Mouse (Mus musculus) CH12.LX (cell line): ENCODE results near the gene Pla2g5. TPM values are rescaled to one million over a fixed set of nuclear protein-coding genes. Genes with fewer than 3 reads are reported as not detected.

Experiments used
- DNase-seq: peaks from one replicate; pipeline ENCODE4 v3.0.0-alpha.2; 2013; ENCODE audit errors: extremely low read depth
- H3K27ac ChIP-seq: 2 replicates; pipeline ENCODE4 v1.5.1; 2012; ENCODE audit warnings: low read depth, mild to moderate bottlenecking, control low read depth, moderate library complexity; ENCODE audit not compliant: insufficient read depth
- H3K27me3 ChIP-seq: replicated peaks from 2 replicates; pipeline ENCODE3; 2012; ENCODE audit warnings: inconsistent platforms
- H3K36me3 ChIP-seq, 2 experiments: replicated peaks in 1 of 2; 2 replicates each; pipeline versions ENCODE3 to v1.6.1; 2012; ENCODE audit warnings: inconsistent platforms in 1 of 2, low read length in 1 of 2, mild to moderate bottlenecking in 1 of 2, mixed read lengths in 1 of 2, moderate library complexity in 1 of 2; ENCODE audit not compliant: control insufficient read depth in 1 of 2, insufficient read depth in 1 of 2
- H3K4me1 ChIP-seq, 2 experiments: 2 replicates each; pipeline ENCODE4 v1.6.1; 2012; ENCODE audit warnings: inconsistent platforms in 1 of 2, moderate library complexity in 1 of 2; ENCODE audit not compliant: insufficient read depth in 2 of 2, control insufficient read depth in 1 of 2
- H3K4me2 ChIP-seq: 2 replicates; pipeline ENCODE4 v1.6.1; 2012; ENCODE audit warnings: low read depth, mild to moderate bottlenecking, control low read depth; ENCODE audit not compliant: poor library complexity, insufficient read depth, severe bottlenecking
- H3K4me3 ChIP-seq, 3 experiments: fragments of 150-350 bp in 1 of 3; sonication (generic) in 1 of 3; replicated peaks in 1 of 3; 2 replicates each; pipeline versions ENCODE3 to v1.5.1; 2011 to 2012; ENCODE audit warnings: low read depth in 2 of 3, low read length in 2 of 3, mild to moderate bottlenecking in 2 of 3, moderate library complexity in 2 of 3, control low read depth in 1 of 3, improper control_type of control experiment in 1 of 3, inconsistent platforms in 1 of 3, mixed read lengths in 1 of 3; ENCODE audit not compliant: poor library complexity in 1 of 3
- H3K79me2 ChIP-seq: replicated peaks from 2 replicates; pipeline ENCODE4 v1.6.1; 2012; ENCODE audit warnings: mild to moderate bottlenecking, moderate library complexity; ENCODE audit not compliant: control insufficient read depth, poor library complexity, insufficient read depth, severe bottlenecking; ENCODE audit errors: extremely low read depth
- H3K9ac ChIP-seq: 2 replicates; pipeline ENCODE4 v1.6.1; 2012; ENCODE audit warnings: low read depth, mild to moderate bottlenecking, control low read depth, moderate library complexity; ENCODE audit not compliant: insufficient read depth
- H3K9me3 ChIP-seq: replicated peaks from 2 replicates; pipeline ENCODE3; 2012; ENCODE audit warnings: low read length, inconsistent platforms, mixed read lengths
- BHLHE40 ChIP-seq: IDR thresholded peaks from 2 replicates; pipeline ENCODE4 v1.6.1; 2011; ENCODE audit warnings: mild to moderate bottlenecking, low read depth, low read length, improper control_type of control experiment
- CTCF ChIP-seq, 2 experiments: IDR thresholded peaks in 1 of 2; conservative IDR thresholded peaks in 1 of 2; 2 replicates each; pipeline ENCODE4 v1.5.1; 2011 to 2012; ENCODE audit warnings: low read depth in 2 of 2, low read length in 2 of 2, improper control_type of control experiment in 1 of 2, inconsistent platforms in 1 of 2, mild to moderate bottlenecking in 1 of 2, moderate library complexity in 1 of 2
- ELF1 ChIP-seq: IDR thresholded peaks from 2 replicates; pipeline ENCODE4 v1.6.1; 2014; ENCODE audit warnings: low read depth, mild to moderate bottlenecking, inconsistent platforms, low read length, improper control_type of control experiment
- EP300 ChIP-seq: IDR thresholded peaks from 2 replicates; pipeline ENCODE4 v1.6.1; 2011; ENCODE audit warnings: low read length, improper control_type of control experiment
- ETS1 ChIP-seq: conservative IDR thresholded peaks from 2 replicates; pipeline ENCODE4 v1.6.1; 2012; ENCODE audit warnings: low read depth, mild to moderate bottlenecking, inconsistent platforms, low read length, improper control_type of control experiment, moderate library complexity
- HCFC1 ChIP-seq: IDR thresholded peaks from 2 replicates; pipeline ENCODE4 v1.6.1; 2012; ENCODE audit warnings: low read depth, mild to moderate bottlenecking, inconsistent platforms, low read length, improper control_type of control experiment
- IRF4 ChIP-seq: IDR thresholded peaks from 2 replicates; pipeline ENCODE4 v1.6.1; 2014; ENCODE audit warnings: low read depth, mild to moderate bottlenecking, inconsistent platforms, low read length, improper control_type of control experiment
- KAT2A ChIP-seq: IDR thresholded peaks from 2 replicates; pipeline ENCODE4 v1.6.1; 2012; ENCODE audit warnings: low read length, improper control_type of control experiment, inconsistent platforms; ENCODE audit not compliant: insufficient replicate concordance
- MAFK ChIP-seq: IDR thresholded peaks from 2 replicates; pipeline ENCODE4 v1.6.1; 2011; ENCODE audit warnings: low read length, improper control_type of control experiment; ENCODE audit not compliant: insufficient replicate concordance
- MAZ ChIP-seq: IDR thresholded peaks from 2 replicates; pipeline ENCODE4 v1.6.1; 2012; ENCODE audit warnings: low read depth, mild to moderate bottlenecking, inconsistent platforms, low read length, improper control_type of control experiment, moderate library complexity
- MXI1 ChIP-seq: IDR thresholded peaks from 2 replicates; pipeline ENCODE4 v1.6.1; 2011; ENCODE audit warnings: mild to moderate bottlenecking, low read depth, low read length, improper control_type of control experiment
- NELFE ChIP-seq: IDR thresholded peaks from 2 replicates; pipeline ENCODE4 v1.6.1; 2011; ENCODE audit warnings: low read depth, low read length, improper control_type of control experiment
- NRF1 ChIP-seq: IDR thresholded peaks from 2 replicates; pipeline ENCODE4 v1.6.1; 2014; ENCODE audit warnings: low read depth, mild to moderate bottlenecking, inconsistent platforms, low read length, improper control_type of control experiment, moderate library complexity
- PAX5 ChIP-seq: IDR thresholded peaks from 2 replicates; pipeline ENCODE4 v1.6.1; 2012; ENCODE audit warnings: low read length, inconsistent platforms, mixed read lengths
- SIN3A ChIP-seq: IDR thresholded peaks from 2 replicates; pipeline ENCODE4 v1.6.1; 2012; ENCODE audit warnings: low read length, improper control_type of control experiment, inconsistent platforms
- SMC3 ChIP-seq: IDR thresholded peaks from 2 replicates; pipeline ENCODE4 v1.6.1; 2011; ENCODE audit warnings: low read depth, low read length, improper control_type of control experiment
- UBTF ChIP-seq: IDR thresholded peaks from 2 replicates; pipeline ENCODE4 v1.6.1; 2012; ENCODE audit warnings: low read depth, mild to moderate bottlenecking, inconsistent platforms, low read length, improper control_type of control experiment, moderate library complexity
- USF1 ChIP-seq: IDR thresholded peaks from 2 replicates; pipeline ENCODE4 v1.6.1; 2014; ENCODE audit warnings: low read depth, mild to moderate bottlenecking, inconsistent platforms, low read length, improper control_type of control experiment
- USF2 ChIP-seq: conservative IDR thresholded peaks from 2 replicates; pipeline ENCODE4 v1.6.1; 2011; ENCODE audit warnings: low read depth, low read length, improper control_type of control experiment
- ZC3H11A ChIP-seq: IDR thresholded peaks from 2 replicates; pipeline ENCODE4 v1.6.1; 2012; ENCODE audit warnings: low read depth, mild to moderate bottlenecking, inconsistent platforms, low read length, improper control_type of control experiment
- ZMIZ1 ChIP-seq: IDR thresholded peaks from 2 replicates; pipeline ENCODE4 v1.6.1; 2012; ENCODE audit warnings: low read depth, mild to moderate bottlenecking, inconsistent platforms, low read length, improper control_type of control experiment
- ZNF384 ChIP-seq: IDR thresholded peaks from 2 replicates; pipeline ENCODE4 v1.6.1; 2012; ENCODE audit warnings: low read depth, low read length, improper control_type of control experiment, inconsistent platforms
- dilution Hi-C: fragments of 300-500 bp; cut with MboI; formaldehyde crosslinking; loops from 2 replicates; pipeline ENCODE4 v1.14.3; 2020; ENCODE audit warnings: low sequenced_read_pairs; ENCODE audit not compliant: extremely low pct_unique_long_range_greater_than_20kb, extremely low pct_ligation_motif_present
- in situ Hi-C: fragments of 300-500 bp; cut with MboI; formaldehyde crosslinking; loops from 3 replicates; pipeline ENCODE4 v1.14.3; 2019; ENCODE audit warnings: low sequenced_read_pairs, low pct_ligation_motif_present, low pct_unique_long_range_greater_than_20kb, mixed read lengths
- polyA plus RNA-seq: library from polyadenylated mRNA; unstranded; fragments of >175 nt; gene quantifications from 2 replicates; pipeline ENCODE4 v1.2.1, GENCODE M21; 2012; ENCODE audit warnings: low read depth; ENCODE audit not compliant: insufficient read length
- total RNA-seq, 2 experiments: library from RNA; depleted of rRNA; stranded (reverse); fragments of 300-350 nt in 1 of 2; fragments of >200 nt in 1 of 2; gene quantifications; 2 replicates each; pipeline ENCODE4 v1.2.3; 2012 to 2014

Pla2g5 gene
- total and polyA plus RNA-seq, 3 experiments = 0.53 to 0.68 TPM; not detected in 1

DNA sequence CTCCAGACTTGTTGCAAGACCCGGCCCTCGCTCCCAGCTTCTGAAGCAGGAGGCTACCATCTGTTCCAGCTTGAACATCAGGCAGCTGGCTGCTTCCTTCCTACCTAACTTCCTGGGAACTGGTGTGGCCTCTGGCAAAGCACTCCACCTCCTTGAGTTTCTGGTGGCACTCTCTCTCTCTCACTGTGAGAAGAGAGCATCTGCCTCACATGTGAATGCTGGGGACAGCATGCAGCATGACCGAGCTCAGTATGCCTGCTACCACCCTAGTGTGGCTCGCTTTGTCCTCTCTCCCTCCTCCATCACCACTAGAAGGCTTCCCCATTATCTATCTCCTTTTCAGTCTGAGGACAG is 66.1 kb downstream of the Pla2g5 start:
- no peak for DNase-seq
- Histone ChIP-seq H3K36me3 (no peaks in the 10 kb centered on the region), H3K4me1 (no peaks in the 10 kb centered on the region), H3K27me3 (peaks cover 92% of the 10 kb centered on the region), H3K9ac (no peak overlapping the region), H3K4me2 (no peak overlapping the region), H3K79me2 (no peaks in the 10 kb centered on the region), H3K9me3 (peaks cover 3% of the 10 kb centered on the region), H3K4me3 (no peak overlapping the region), H3K27ac (no peak overlapping the region)
- in situ Hi-C loops (no loop called here), dilution Hi-C loops (no loop called here)
- TF ChIP-seq NELFE (no peak), HCFC1 (no peak), SIN3A (no peak), SMC3 (no peak), IRF4 (no peak), PAX5 (no peak), USF2 (no peak), UBTF (no peak), USF1 (no peak), ETS1 (no peak)

GRCm38 (mm10) chr4:138796513-138797216 is 66.6 kb downstream of the Pla2g5 start:
- Histone ChIP-seq H3K9ac (no peak overlapping the region), H3K27ac (no peak overlapping the region), H3K79me2 (no peaks in the 10 kb centered on the region), H3K4me2 (no peak overlapping the region), H3K9me3 (no peaks in the 10 kb centered on the region), H3K4me3 (no peak overlapping the region), H3K36me3 (no peaks in the 10 kb centered on the region), H3K27me3 (peaks cover 92% of the 10 kb centered on the region), H3K4me1 (no peaks in the 10 kb centered on the region)
- TF ChIP-seq NRF1 (no peak), NELFE (no peak)
- DNase-seq = no peak
- dilution Hi-C loops = no loop called here
- in situ Hi-C loops = no loop called here

GRCm38 (mm10) chr4:138794344-138794743 is 68.9 kb downstream of the Pla2g5 start:
- no peak for DNase-seq
- Histone ChIP-seq H3K4me1 (no peaks in the 10 kb centered on the region), H3K4me2 (no peak overlapping the region), H3K4me3 (no peak overlapping the region), H3K27me3 (peaks cover 88% of the 10 kb centered on the region), H3K79me2 (no peaks in the 10 kb centered on the region), H3K9ac (no peak overlapping the region), H3K9me3 (no peaks in the 10 kb centered on the region), H3K36me3 (no peaks in the 10 kb centered on the region), H3K27ac (no peak overlapping the region)
- in situ Hi-C loops = no loop called here
- TF ChIP-seq CTCF (conservative IDR thresholded peaks at IDR 0.05 in 1 of 2, IDR thresholded peaks at IDR 0.05 in 1 of 2; ENCODE audit: low read depth in 2 of 2, low read length in 2 of 2) (no peak), ETS1 (no peak), MXI1 (no peak), ZMIZ1 (no peak), MAFK (no peak), NRF1 (no peak), ELF1 (no peak), EP300 (no peak), MAZ (no peak), ZC3H11A (no peak), KAT2A (no peak), HCFC1 (no peak), ZNF384 (no peak), NELFE (no peak), BHLHE40 (no peak)
- dilution Hi-C loops = no loop called here
